Mouse (Mus musculus) cerebellum, postnatal 36 days (tissue): ENCODE measurements around the gene Rnf144a.

Source experiments
- DNase-seq, 2 experiments: peaks; one replicate each; pipeline ENCODE4 v3.0.0; 2021 to 2022; ENCODE audit warnings: mixed read lengths in 2 of 2

The Rnf144a gene

DNA sequence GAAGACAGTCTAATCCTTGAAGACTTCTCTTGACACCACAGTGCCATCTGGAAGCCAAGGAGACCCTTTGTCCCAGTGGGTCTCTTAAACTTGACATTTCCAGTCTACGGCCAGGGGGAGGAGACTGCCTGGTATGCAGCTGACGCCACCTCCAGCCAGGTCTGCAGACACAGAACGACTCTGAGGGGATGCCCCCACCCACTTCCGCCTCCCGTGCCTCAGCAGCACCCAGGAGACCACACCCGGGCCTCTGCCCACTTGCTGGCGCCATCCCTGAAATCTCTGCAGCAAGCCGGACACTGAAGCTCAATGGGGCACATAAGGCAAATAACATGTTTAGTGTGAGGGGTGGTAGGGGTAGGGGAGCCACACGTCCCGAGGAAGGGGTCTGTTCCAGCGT, 104.8 kb downstream of the Rnf144a start:
- no peak for DNase-seq

GRCm38 (mm10) chr12:26302886-26303285, 112.2 kb downstream of the Rnf144a start:
- DNase-seq: no peak

- DNase-seq: peak; percentile 64 to 70
Observed at GRCm38 (mm10) chr12:26299515-26300090, 115.5 kb downstream of the Rnf144a start.

- peak; percentile 46 to 49 for DNase-seq
Observed at GRCm38 (mm10) chr12:26295995-26296394, 119.1 kb downstream of the Rnf144a start.

- no peak for DNase-seq
Observed at GRCm38 (mm10) chr12:26289200-26289599, 125.9 kb downstream of the Rnf144a start.

GRCm38 (mm10) chr12:26288347-26288746, 126.7 kb downstream of the Rnf144a start:
- DNase-seq: no peak

DNA sequence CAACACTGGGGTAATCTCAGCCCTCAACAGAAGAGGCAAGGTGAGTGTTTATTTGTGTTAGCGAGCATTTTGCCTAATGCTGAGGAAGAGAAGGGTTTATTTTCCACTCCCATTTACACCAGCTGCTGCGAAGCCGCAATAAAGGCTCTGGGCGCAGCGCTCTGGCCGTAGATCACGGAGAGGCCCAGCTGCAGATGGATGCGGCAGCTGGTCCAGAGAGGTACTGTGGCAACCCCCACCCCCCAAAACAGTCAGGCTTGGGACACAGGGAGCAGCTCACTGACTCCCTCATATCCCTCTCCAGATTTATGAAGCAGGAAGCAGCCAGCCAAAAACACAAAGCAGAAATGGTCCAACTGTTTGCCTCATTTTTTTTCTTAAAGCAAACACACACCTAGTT, 129.1 kb downstream of the Rnf144a start:
- no peak for DNase-seq

GRCm38 (mm10) chr12:26285460-26285859, 129.6 kb downstream of the Rnf144a start:
- DNase-seq: no peak

- DNase-seq: no peak
Observed at GRCm38 (mm10) chr12:26280719-26281480, 134.2 kb downstream of the Rnf144a start.

- DNase-seq: peak; percentile 67 to 78
Observed at GRCm38 (mm10) chr12:26277002-26277669, 137.9 kb downstream of the Rnf144a start.

- no peak for DNase-seq
Observed at GRCm38 (mm10) chr12:26276556-26276955, 138.5 kb downstream of the Rnf144a start.
